Mouse (Mus musculus): ENCODE results near the gene Olfr1509.

The Olfr1509 gene

DNA sequence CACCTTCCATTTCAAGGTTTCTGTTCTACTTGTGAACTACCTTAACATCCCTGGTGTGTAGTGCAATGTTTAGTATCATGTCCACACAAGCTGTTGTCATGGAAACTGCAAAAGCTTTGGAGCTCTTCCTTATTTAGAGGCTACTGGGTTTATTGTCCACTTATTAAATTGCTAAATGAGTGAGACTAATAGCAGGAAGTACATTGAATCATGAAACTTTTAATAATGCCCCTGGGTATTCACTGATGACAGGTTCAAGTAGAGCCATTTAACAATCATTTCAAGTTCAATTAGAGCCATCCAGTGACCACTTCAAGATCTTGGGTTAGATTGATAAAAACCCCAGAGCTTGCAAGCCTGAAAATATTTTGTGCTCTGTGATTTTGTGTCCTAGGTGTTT, at the start of gene Olfr1509:
Olfr1509 (plus strand) TSS at position 301 of the 400 bp plus-strand sequence.
- TF ChIP-seq GATA4 (IDR thresholded peaks at IDR 0.05; ENCODE audit: insufficient replicate concordance, low read length) = no peak

DNA sequence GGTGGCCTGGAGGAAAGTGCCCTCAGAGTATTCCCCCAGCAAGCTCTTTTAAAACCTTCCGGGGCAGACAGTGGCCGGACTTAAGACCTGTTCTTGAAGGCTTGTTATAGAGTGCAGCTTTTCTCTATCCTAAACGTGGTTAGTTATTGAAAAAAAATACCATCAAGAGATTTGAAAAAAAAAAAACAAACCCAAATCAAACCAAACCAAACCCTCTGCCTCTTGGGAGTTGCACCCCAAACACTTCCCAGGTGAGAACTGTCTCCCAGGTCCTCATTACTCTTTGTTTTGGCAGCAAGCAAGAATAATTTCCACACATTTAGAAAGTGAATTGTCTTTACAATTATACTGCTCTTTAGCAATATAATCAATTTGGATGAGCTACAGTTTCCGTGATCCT, 45.5 kb upstream of the Olfr1509 start, which contains the start of gene Olfr1511:
Olfr1511 (minus strand) TSS at position 101 of the 400 bp plus-strand sequence.
- no peak for TF ChIP-seq GATA4 (IDR thresholded peaks at IDR 0.05; ENCODE audit: insufficient replicate concordance, low read length)

DNA sequence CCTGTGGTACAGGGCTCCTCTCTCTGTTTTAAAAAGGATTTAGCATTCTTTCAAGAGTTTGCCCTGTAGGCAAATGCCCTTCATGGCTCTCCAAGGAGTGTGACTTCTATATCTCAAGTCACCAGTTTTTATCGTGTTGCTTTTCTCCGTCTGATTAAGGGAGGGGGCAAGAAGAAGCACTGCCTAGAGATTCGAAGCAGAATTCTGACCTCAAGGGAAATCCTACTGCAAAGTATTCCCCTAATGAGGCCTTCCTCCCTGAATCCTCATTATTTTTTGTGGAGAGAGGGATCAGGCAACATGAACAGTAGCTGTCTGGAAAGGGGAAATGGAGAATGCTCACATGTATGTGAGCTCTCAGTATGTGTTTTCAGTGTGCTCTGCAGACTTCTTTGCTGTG, 28.5 kb upstream of the Olfr1509 start, which contains the start of gene Olfr1510:
Olfr1510 (minus strand) TSS at position 101 of the 400 bp plus-strand sequence.
- TF ChIP-seq GATA4 (IDR thresholded peaks at IDR 0.05; ENCODE audit: insufficient replicate concordance, low read length) = no peak

DNA sequence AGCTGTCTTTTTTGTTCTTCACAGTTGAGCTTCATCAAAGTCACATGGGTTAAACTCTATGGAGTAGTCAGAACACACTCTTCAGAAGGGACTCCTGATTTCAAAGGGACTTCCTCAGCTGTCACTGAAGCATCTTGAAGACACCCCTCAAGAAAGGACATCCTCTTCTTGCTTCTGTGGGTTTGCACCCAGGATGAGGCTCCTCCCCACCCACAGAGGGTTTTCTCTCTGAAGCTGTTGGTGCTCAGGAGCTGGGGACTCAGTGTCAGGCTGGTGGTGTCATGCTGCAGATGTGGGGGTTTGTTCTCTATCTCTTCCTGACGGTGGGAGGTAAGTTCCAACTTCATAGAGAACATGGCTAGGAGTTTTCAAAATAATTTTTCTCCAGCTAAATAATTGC, 15.1 kb upstream of the Olfr1509 start:
- TF ChIP-seq GATA4 (IDR thresholded peaks at IDR 0.05; ENCODE audit: insufficient replicate concordance, low read length) = no peak

DNA sequence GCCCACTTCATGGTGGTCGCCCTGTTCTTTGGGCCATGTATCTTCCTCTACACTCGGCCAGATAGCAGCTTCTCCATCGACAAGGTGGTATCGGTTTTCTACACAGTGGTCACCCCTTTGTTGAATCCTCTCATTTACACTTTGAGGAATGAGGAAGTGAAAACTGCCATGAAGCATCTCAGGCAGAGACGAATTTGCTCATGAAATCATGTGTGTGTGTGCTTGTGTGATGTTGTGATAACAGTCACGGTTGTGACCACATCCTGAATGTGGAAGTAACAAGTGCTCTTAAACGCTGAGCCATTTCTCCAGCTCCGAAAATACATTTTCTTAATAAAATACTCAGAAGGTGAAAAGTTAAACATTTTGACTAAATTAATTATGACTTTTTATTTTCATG, 8.3 kb downstream of the Olfr1509 start:
- TF ChIP-seq GATA4 (IDR thresholded peaks at IDR 0.05; ENCODE audit: insufficient replicate concordance, low read length) = no peak

DNA sequence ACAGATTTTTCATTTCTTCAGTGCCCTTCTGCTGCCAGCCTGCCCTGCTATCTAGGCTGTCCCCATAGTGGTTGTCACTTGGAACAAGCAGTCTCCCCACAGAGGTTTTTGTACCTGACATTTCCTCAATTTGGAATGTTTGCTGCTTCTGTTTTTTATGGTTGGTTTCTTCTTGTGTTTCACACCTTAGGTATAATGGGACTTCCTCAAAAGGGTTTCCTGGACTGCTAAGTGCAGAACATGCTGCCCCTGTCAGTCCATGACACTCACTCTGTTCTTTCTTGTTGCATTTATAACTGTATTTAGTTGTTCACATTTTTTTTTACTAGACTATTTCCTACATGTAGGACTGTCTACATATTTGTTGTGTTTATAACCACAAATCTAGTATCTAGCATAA, 19.1 kb downstream of the Olfr1509 start:
- no peak for TF ChIP-seq GATA4 (IDR thresholded peaks at IDR 0.05; ENCODE audit: insufficient replicate concordance, low read length)

DNA sequence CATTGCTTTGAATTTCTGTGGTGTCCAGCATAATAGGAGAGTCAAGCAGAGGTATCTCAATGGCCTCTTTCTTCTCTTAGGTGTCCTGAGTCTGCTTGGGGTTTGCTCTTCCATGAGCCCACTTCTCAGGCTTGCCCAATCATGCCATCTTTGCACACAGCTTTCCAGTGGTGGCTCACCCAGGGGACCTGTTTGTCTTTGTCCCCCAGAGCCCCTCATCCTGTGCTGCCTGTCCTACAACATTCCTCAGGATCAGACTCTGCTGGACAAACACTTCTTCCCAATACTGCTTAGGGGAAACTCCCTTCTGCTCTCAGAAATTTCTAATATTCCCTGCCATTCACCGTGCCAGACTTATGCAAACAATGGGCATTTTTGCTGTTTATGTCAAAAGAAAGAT, 22.9 kb downstream of the Olfr1509 start:
- no peak for TF ChIP-seq GATA4 (IDR thresholded peaks at IDR 0.05; ENCODE audit: insufficient replicate concordance, low read length)

DNA sequence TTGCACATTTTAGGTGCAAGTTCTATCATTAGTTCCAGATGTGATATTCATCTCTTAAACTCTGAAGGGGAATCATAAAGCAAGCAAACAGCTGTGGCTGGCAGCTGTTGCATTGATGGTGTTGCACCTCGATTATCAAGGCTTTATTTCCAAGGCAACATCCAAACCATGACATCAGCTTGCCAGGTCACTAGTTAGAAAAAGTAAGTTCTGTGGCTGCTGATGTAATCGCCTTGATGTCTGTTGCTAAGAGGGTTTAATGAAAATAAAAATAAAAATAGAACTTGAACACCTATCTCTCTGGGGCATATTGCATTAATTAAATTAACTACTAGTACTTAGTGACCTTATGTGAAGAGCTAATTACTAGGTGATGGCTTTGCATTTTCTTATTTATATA, 24.6 kb downstream of the Olfr1509 start, which contains the start of gene Olfr1508:
Olfr1508 (minus strand) TSS at position 101 of the 400 bp plus-strand sequence.
- TF ChIP-seq GATA4 (IDR thresholded peaks at IDR 0.05; ENCODE audit: insufficient replicate concordance, low read length) = no peak

DNA sequence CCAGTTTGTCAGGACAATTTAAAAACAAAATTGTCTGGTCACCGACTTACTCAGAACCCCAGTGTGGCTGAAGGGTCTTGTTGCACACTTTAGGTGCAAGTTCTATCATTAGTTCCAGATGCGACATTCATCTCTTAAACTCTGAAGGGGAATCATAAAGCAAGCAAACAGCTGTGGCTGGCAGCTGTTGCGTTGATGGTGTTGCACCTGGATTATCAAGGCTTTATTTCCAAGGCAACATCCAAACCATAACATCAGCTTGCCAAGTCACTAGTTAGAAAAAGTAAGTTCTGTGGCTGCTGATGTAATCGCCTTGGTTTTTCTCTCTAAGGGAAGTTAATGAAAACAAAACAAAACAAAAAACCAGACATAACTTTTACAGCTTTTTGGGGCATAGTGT, 52.7 kb downstream of the Olfr1509 start, which contains the start of gene Olfr1507:
Olfr1507 (minus strand) TSS at position 234 of the 400 bp plus-strand sequence.
- TF ChIP-seq GATA4 (IDR thresholded peaks at IDR 0.05; ENCODE audit: insufficient replicate concordance, low read length) = no peak

All from liver, adult (tissue).